In the genomic region with DNA sequence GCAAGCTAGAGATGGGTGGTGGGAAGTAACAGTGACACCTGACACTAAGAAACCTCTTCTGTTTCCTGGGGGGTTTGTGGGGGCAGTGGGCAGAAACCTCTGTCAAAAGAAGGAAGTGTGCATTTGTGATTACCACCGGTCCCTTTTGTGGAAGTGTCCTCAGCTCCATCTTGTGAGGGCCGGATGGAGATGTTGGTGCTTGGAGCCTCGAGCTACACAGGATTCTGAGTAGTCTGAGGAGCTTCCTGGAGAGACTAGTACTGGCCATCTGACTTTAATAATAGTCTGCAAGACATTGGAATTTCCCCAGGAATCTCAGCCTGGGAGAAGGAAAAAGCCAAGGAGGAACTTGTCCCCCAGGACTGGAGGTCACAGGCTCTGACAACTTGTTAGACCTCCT, we compare ENCODE assay signal across 8 mouse cellular contexts. TPM values are rescaled to one million over a fixed set of nuclear protein-coding genes. Genes with fewer than 3 reads are reported as not detected.
A peak's percentile ranks its signal among the peaks of the same experiment; 100 is the strongest.
DNase-seq lines count a peak whose midpoint lies in the region; ATAC-seq lines count a peak whose summit lies in the region.
"Had no signal": no experiment of that assay in that cellular context is flagged by ENCODE, and none has a peak within 500 bp of the region (broad histone marks: within the 10 kb centered on the region; RNA-seq: fewer than 3 reads in every experiment).

No protein-coding gene starts in this region.

- no peaks in the 10 kb centered on the region for H3K36me3 ChIP-seq in midbrain, embryonic 11.5 days (ENCODE audit: control insufficient read depth, insufficient read depth, low read length)
- no peaks in the 10 kb centered on the region for H3K36me3 ChIP-seq in midbrain, embryonic 10.5 days
- H3K36me3 ChIP-seq in embryonic facial prominence, embryonic 11.5 days (replicated peaks; ENCODE audit: control insufficient read depth, insufficient read depth, low read depth, low read length): no peaks in the 10 kb centered on the region
- no peaks in the 10 kb centered on the region; the same call in 1 of the 2 replicates for H3K36me3 ChIP-seq in splenic B cell, adult 2 months (ENCODE audit: control insufficient read depth, insufficient read depth, low read length, poor library complexity, severe bottlenecking)

- DNase-seq in midbrain, embryonic 11.5 days (ENCODE audit: low spot score, missing footprints): peak; percentile 81
- no peak for DNase-seq in midbrain, embryonic 10.5 days (ENCODE audit: low spot score)
- peak; percentile 62 for DNase-seq in embryonic facial prominence, embryonic 11.5 days (ENCODE audit: low spot score)
- peak; percentile 36 for DNase-seq in kidney, postnatal 10 days
- peak; percentile 85 for DNase-seq in splenic B cell, adult 2 months (ENCODE audit: low read depth, low spot score)
- no peak for DNase-seq in right cerebral cortex, postnatal 4 days
- no peak for DNase-seq in left cerebral cortex, adult 8-10 months (ENCODE audit: low spot score in 2 of 2)

- H3K27ac ChIP-seq in midbrain, embryonic 11.5 days (ENCODE audit: low read depth, low read length): no peak overlapping the region
- no peak overlapping the region for H3K27ac ChIP-seq in midbrain, embryonic 10.5 days (replicated peaks)
- H3K27ac ChIP-seq in embryonic facial prominence, embryonic 11.5 days (replicated peaks; ENCODE audit: low read depth, low read length): no peak overlapping the region

- no peak for ATAC-seq in midbrain, embryonic 11.5 days (ENCODE audit: low FRiP score)
- no peak for ATAC-seq in embryonic facial prominence, embryonic 11.5 days (replicated peaks; ENCODE audit: insufficient number of reproducible peaks, low FRiP score, low TSS enrichment, low read depth)

- WGBS in midbrain, embryonic 11.5 days: 52% methylated on average over 3 of the region's 3 CpGs
- 51% methylated on average over 3 of the region's 3 CpGs for WGBS in midbrain, embryonic 10.5 days
- 23% methylated on average over 3 of the region's 3 CpGs for WGBS in embryonic facial prominence, embryonic 11.5 days

- no peaks in the 10 kb centered on the region for H3K9me3 ChIP-seq in midbrain, embryonic 11.5 days (ENCODE audit: control insufficient read depth, low read length)
- no peaks in the 10 kb centered on the region for H3K9me3 ChIP-seq in midbrain, embryonic 10.5 days (replicated peaks)
- H3K9me3 ChIP-seq in embryonic facial prominence, embryonic 11.5 days (replicated peaks; ENCODE audit: control insufficient read depth, low read length): no peaks in the 10 kb centered on the region

- H3K9ac ChIP-seq in midbrain, embryonic 11.5 days (ENCODE audit: low read length): no peak overlapping the region
- H3K9ac ChIP-seq in embryonic facial prominence, embryonic 11.5 days (replicated peaks; ENCODE audit: low read length): no peak overlapping the region

- no peaks in the 10 kb centered on the region for H3K27me3 ChIP-seq in midbrain, embryonic 11.5 days (ENCODE audit: control insufficient read depth, insufficient read depth, low read length)
- peaks cover 14% of the 10 kb centered on the region; the same call in 1 of the 2 replicates for H3K27me3 ChIP-seq in midbrain, embryonic 10.5 days (ENCODE audit: low read depth, poor library complexity, severe bottlenecking)
- no peaks in the 10 kb centered on the region for H3K27me3 ChIP-seq in embryonic facial prominence, embryonic 11.5 days (ENCODE audit: control insufficient read depth, insufficient read depth, low read length)
- no peaks in the 10 kb centered on the region for H3K27me3 ChIP-seq in splenic B cell, adult 2 months (ENCODE audit: control insufficient read depth, insufficient read depth, low read length, poor library complexity, severe bottlenecking)

- H3K4me2 ChIP-seq in midbrain, embryonic 11.5 days: no peak overlapping the region
- H3K4me2 ChIP-seq in embryonic facial prominence, embryonic 11.5 days (ENCODE audit: low read depth, low read length): no peak overlapping the region

- H3K4me1 ChIP-seq in midbrain, embryonic 11.5 days (ENCODE audit: control insufficient read depth, insufficient read depth, low read length): peaks cover 21% of the 10 kb centered on the region
- peaks cover 78% of the 10 kb centered on the region for H3K4me1 ChIP-seq in midbrain, embryonic 10.5 days
- peaks cover 12% of the 10 kb centered on the region for H3K4me1 ChIP-seq in embryonic facial prominence, embryonic 11.5 days (ENCODE audit: control insufficient read depth, insufficient read depth, low read length)

- H3K4me3 ChIP-seq in midbrain, embryonic 11.5 days (ENCODE audit: low read depth, low read length): no peak overlapping the region
- no peak overlapping the region for H3K4me3 ChIP-seq in midbrain, embryonic 10.5 days
- H3K4me3 ChIP-seq in embryonic facial prominence, embryonic 11.5 days (ENCODE audit: low read depth, low read length): no peak overlapping the region

RNA-seq across cellular contexts. Expression of gene Abcg1, which starts 17.2 kb away (rescaled TPM):
- 10.4 TPM in 2 replicates for polyA plus RNA-seq in midbrain, embryonic 11.5 days (2014; fragmentation: Nextera tagmentation; extraction: Ambion mirVana)
- 5.8 and 9.0 TPM in 2 replicates for polyA plus RNA-seq in midbrain, embryonic 10.5 days (2016; fragmentation: Nextera tagmentation; extraction: Ambion mirVana)
- 11.7 and 13.9 TPM in 2 replicates for polyA plus RNA-seq in embryonic facial prominence, embryonic 11.5 days (2014; fragmentation: Nextera tagmentation; extraction: Ambion mirVana)
- total RNA-seq in left cerebral cortex, adult 8-10 months (2022): 10 to 100 TPM; 83.1 to 94.3 (median 83.4) TPM

RNA-seq across cellular contexts. Expression of gene Tff3, which starts 54.8 kb away (rescaled TPM):
- 0.50 and 1.7 TPM in 2 replicates for polyA plus RNA-seq in midbrain, embryonic 11.5 days (2014; fragmentation: Nextera tagmentation; extraction: Ambion mirVana)
- 1.2 TPM in 1 of 2 replicates, not detected in the other for polyA plus RNA-seq in midbrain, embryonic 10.5 days (2016; fragmentation: Nextera tagmentation; extraction: Ambion mirVana)
- not detected in 2 replicates for polyA plus RNA-seq in embryonic facial prominence, embryonic 11.5 days (2014; fragmentation: Nextera tagmentation; extraction: Ambion mirVana)
- not detected for total RNA-seq in left cerebral cortex, adult 8-10 months (2022)
- total RNA-seq: adrenal gland, postnatal 36 days had no signal

Comparison
In these comparisons a context has a peak if more than half of its experiments do, and no peak if none do; other contexts are left out.
1. DNase-seq: peak in midbrain, embryonic 11.5 days (single experiment), embryonic facial prominence, embryonic 11.5 days (single experiment), kidney, postnatal 10 days (single experiment) and splenic B cell, adult 2 months (single experiment); none in midbrain, embryonic 10.5 days (single experiment), right cerebral cortex, postnatal 4 days (single experiment) and left cerebral cortex, adult 8-10 months (0 of 2).